Mouse (Mus musculus): ENCODE data around the gene Topors. TPM values are rescaled to one million over a fixed set of nuclear protein-coding genes. Genes with fewer than 3 reads are reported as not detected.

Gene Topors
- polyA plus RNA-seq, 1 experiment from 2014 or later, result 16.8 TPM

DNA sequence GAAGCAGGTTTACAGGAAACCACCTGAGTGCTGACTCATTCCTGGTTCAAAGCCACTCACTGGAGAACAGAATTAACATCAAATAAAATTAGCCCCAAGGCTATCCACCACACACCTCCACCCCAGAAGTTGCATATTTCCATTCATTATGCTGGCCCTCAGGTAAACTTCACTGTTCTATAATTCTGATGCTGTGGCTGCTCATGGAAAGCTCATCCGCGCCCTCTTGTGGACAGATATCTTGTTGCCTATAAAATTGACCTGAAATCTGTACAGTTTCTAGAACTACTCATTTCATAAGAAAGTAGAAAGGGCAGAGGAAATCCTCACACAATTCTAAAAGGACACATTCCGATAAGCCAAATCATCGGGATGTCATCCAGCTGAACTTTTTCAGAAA is 15.9 kb upstream of the Topors start:
- Histone ChIP-seq H3K4me3 (ENCODE audit: low read depth, low read length) (no peak overlapping the region), H3K27ac (replicated peaks) (no peak overlapping the region), H3K4me2 (replicated peaks; ENCODE audit: low read depth) (no peak overlapping the region), H3K27me3 (ENCODE audit: control insufficient read depth, insufficient read depth, low read length) (no peaks in the 10 kb centered on the region), H3K36me3 (ENCODE audit: control insufficient read depth, insufficient read depth, low read length) (no peaks in the 10 kb centered on the region), H3K4me1 (replicated peaks; ENCODE audit: control insufficient read depth, insufficient read depth) (no peaks in the 10 kb centered on the region), H3K9me3 (ENCODE audit: control insufficient read depth, low read length) (no peaks in the 10 kb centered on the region), H3K9ac (ENCODE audit: low read length) (no peak overlapping the region)
- TF ChIP-seq EP300 (optimal IDR thresholded peaks at IDR 0.05), result no peak
- TF ChIP-seq CTCF (IDR thresholded peaks at IDR 0.05; ENCODE audit: low read depth), result peak; percentile 90
- WGBS, result 10% methylated on average over 4 of the region's 4 CpGs
- DNase-seq (ENCODE audit: low spot score), result peak; percentile 70
- ATAC-seq (ENCODE audit: low FRiP score, low TSS enrichment), result no peak

GRCm38 (mm10) chr4:40279276-40279900 is 9.7 kb upstream of the Topors start, which contains the start of gene Ndufb6:
Gene Ndufb6, minus strand, starts transcription at chr4:40279421.
- Histone ChIP-seq H3K27me3 (ENCODE audit: control insufficient read depth, insufficient read depth, low read length) (no peaks in the 10 kb centered on the region), H3K9me3 (ENCODE audit: control insufficient read depth, low read length) (no peaks in the 10 kb centered on the region), H3K4me1 (replicated peaks; ENCODE audit: control insufficient read depth, insufficient read depth) (peaks cover 3% of the 10 kb centered on the region; the same call in 1 of the 2 replicates), H3K27ac (replicated peaks) (peak within 1 kb of the TSS; percentile 91), H3K36me3 (ENCODE audit: control insufficient read depth, insufficient read depth, low read length) (no peaks in the 10 kb centered on the region), H3K9ac (ENCODE audit: low read length) (peak within 1 kb of the TSS; percentile 87), H3K4me3 (ENCODE audit: low read depth, low read length) (peak within 1 kb of the TSS; percentile 76), H3K4me2 (replicated peaks; ENCODE audit: low read depth) (peak within 1 kb of the TSS; percentile 90)
- TF ChIP-seq EP300 (optimal IDR thresholded peaks at IDR 0.05) (no peak), CTCF (IDR thresholded peaks at IDR 0.05; ENCODE audit: low read depth) (no peak)
- ATAC-seq (ENCODE audit: low FRiP score, low TSS enrichment), result peak; percentile 99
- DNase-seq (ENCODE audit: low spot score), result peak; percentile 96
- WGBS, result under 1% methylated on average over 36 of the region's 36 CpGs

DNA sequence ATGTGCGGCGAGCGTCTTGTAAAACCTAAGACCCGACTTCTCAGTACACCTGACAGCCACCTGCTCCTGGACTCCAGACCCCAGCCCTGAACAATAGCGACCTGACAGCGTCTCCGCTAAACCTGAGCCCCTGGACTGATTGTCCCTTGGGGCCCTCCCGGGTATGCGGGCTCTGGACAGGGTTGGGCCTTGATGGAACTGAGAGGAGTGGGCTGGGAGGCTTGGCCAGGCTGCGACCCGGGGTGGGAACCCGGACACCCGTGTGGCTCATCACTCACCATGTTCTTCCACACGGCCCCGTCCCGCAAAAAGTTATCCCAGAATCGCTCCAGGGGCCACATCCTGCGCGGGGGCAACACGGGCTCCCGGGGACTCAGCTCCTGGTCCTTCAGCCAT is 9.2 kb upstream of the Topors start:
- 0% methylated on average over 21 of the region's 21 CpGs for WGBS
- DNase-seq (ENCODE audit: low spot score), result no peak
- Histone ChIP-seq H3K27me3 (ENCODE audit: control insufficient read depth, insufficient read depth, low read length) (no peaks in the 10 kb centered on the region), H3K4me3 (ENCODE audit: low read depth, low read length) (peak overlapping the region; percentile 76), H3K4me2 (replicated peaks; ENCODE audit: low read depth) (peak overlapping the region; percentile 90), H3K9me3 (ENCODE audit: control insufficient read depth, low read length) (no peaks in the 10 kb centered on the region), H3K27ac (replicated peaks) (peak overlapping the region; percentile 91), H3K9ac (ENCODE audit: low read length) (peak overlapping the region; percentile 87), H3K4me1 (replicated peaks; ENCODE audit: control insufficient read depth, insufficient read depth) (peaks cover 3% of the 10 kb centered on the region; the same call in 1 of the 2 replicates), H3K36me3 (ENCODE audit: control insufficient read depth, insufficient read depth, low read length) (no peaks in the 10 kb centered on the region)
- peak; percentile 71 for ATAC-seq (ENCODE audit: low FRiP score, low TSS enrichment)
- no peak for TF ChIP-seq CTCF (IDR thresholded peaks at IDR 0.05; ENCODE audit: low read depth)
- no peak for TF ChIP-seq EP300 (optimal IDR thresholded peaks at IDR 0.05)

DNA sequence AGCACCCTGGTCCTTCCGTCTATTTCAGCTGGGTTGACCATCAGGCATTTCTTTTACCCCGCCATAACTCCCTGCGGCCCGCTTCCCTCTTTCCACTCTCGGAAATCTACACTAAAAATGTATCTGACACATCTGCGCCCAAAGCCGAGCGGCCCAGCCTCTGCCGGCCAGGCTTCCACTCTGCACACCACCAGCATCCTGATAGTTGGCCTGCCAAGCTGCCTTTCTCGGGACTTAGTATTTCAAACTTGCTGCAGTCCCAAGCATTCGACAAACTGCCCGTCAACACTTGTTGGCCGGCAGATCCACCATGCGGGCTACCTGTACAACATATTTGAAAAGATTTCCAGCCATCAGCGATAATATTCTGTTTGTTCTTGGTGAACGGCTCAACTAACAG is 815 bp downstream of the Topors start:
- Histone ChIP-seq H3K4me3 (ENCODE audit: low read depth, low read length) (peak overlapping the region; percentile 70), H3K4me1 (replicated peaks; ENCODE audit: control insufficient read depth, insufficient read depth) (0 out of 2 replicates have a peak, but pooled peaks cover 2% of the 10 kb centered on the region), H3K36me3 (ENCODE audit: control insufficient read depth, insufficient read depth, low read length) (peaks cover 6% of the 10 kb centered on the region), H3K9ac (ENCODE audit: low read length) (peak overlapping the region; percentile 76), H3K9me3 (ENCODE audit: control insufficient read depth, low read length) (no peaks in the 10 kb centered on the region), H3K4me2 (replicated peaks; ENCODE audit: low read depth) (peak overlapping the region; percentile 92), H3K27ac (replicated peaks) (peak overlapping the region; percentile 99), H3K27me3 (ENCODE audit: control insufficient read depth, insufficient read depth, low read length) (no peaks in the 10 kb centered on the region)
- DNase-seq (ENCODE audit: low spot score) (no peak), ATAC-seq (ENCODE audit: low FRiP score, low TSS enrichment) (no peak)
- under 1% methylated on average over 16 of the region's 16 CpGs for WGBS
- no peak for TF ChIP-seq CTCF (IDR thresholded peaks at IDR 0.05; ENCODE audit: low read depth)
- no peak for TF ChIP-seq EP300 (optimal IDR thresholded peaks at IDR 0.05)

- peak; percentile 64 for ATAC-seq (ENCODE audit: low FRiP score, low TSS enrichment)
- H3K9ac ChIP-seq (ENCODE audit: low read length), result peak overlapping the region; percentile 76
- DNase-seq (ENCODE audit: low spot score), result peak; percentile 93
- H3K4me3 ChIP-seq (ENCODE audit: low read depth, low read length), result peak overlapping the region; percentile 70
- no peaks in the 10 kb centered on the region for H3K9me3 ChIP-seq (ENCODE audit: control insufficient read depth, low read length)
- peak overlapping the region; percentile 92 for H3K4me2 ChIP-seq (replicated peaks; ENCODE audit: low read depth)
- H3K27ac ChIP-seq (replicated peaks), result peak overlapping the region; percentile 99
- H3K4me1 ChIP-seq (replicated peaks; ENCODE audit: control insufficient read depth, insufficient read depth), result 0 out of 2 replicates have a peak, but pooled peaks cover 2% of the 10 kb centered on the region
- H3K27me3 ChIP-seq (ENCODE audit: control insufficient read depth, insufficient read depth, low read length), result no peaks in the 10 kb centered on the region
- H3K36me3 ChIP-seq (ENCODE audit: control insufficient read depth, insufficient read depth, low read length), result peaks cover 6% of the 10 kb centered on the region
- no peak for TF ChIP-seq EP300 (optimal IDR thresholded peaks at IDR 0.05)
- TF ChIP-seq CTCF (IDR thresholded peaks at IDR 0.05; ENCODE audit: low read depth), result peak; percentile 64
- under 1% methylated on average over 48 of the region's 50 CpGs for WGBS
Measured at GRCm38 (mm10) chr4:40268204-40268813, 1.3 kb downstream of the Topors start.

DNA sequence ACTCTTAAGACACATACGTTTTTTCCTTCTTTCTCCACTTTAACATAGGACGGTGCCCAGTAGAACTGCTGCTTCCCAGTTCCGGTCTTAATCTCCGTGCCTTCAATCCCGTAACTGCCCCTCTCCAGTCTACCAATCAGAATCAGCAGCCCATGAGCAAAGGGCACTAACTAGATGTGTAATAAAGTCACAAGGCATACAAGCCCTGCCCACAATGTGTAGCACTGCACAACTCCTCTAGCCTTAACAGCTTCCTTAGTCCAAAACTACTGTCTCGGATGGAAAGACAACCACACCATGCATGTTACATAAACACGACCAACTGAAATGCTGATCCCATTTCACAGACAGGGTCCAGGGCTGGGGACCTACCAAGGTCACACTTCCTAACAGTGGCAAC is 2.0 kb downstream of the Topors start:
- 0 out of 2 replicates have a peak, but pooled peaks cover 2% of the 10 kb centered on the region for H3K4me1 ChIP-seq (replicated peaks; ENCODE audit: control insufficient read depth, insufficient read depth)
- H3K4me3 ChIP-seq (ENCODE audit: low read depth, low read length), result peak overlapping the region; percentile 70
- TF ChIP-seq CTCF (IDR thresholded peaks at IDR 0.05; ENCODE audit: low read depth) (no peak), EP300 (optimal IDR thresholded peaks at IDR 0.05) (no peak)
- peak overlapping the region; percentile 76 for H3K9ac ChIP-seq (ENCODE audit: low read length)
- H3K27me3 ChIP-seq (ENCODE audit: control insufficient read depth, insufficient read depth, low read length), result no peaks in the 10 kb centered on the region
- peak overlapping the region; percentile 92 for H3K4me2 ChIP-seq (replicated peaks; ENCODE audit: low read depth)
- H3K9me3 ChIP-seq (ENCODE audit: control insufficient read depth, low read length), result no peaks in the 10 kb centered on the region
- 56% methylated on average over 7 of the region's 7 CpGs for WGBS
- ATAC-seq (ENCODE audit: low FRiP score, low TSS enrichment) (peak; percentile 28), DNase-seq (ENCODE audit: low spot score) (peak; percentile 38)
- peaks cover 6% of the 10 kb centered on the region for H3K36me3 ChIP-seq (ENCODE audit: control insufficient read depth, insufficient read depth, low read length)
- peak overlapping the region; percentile 99 for H3K27ac ChIP-seq (replicated peaks)
